Mouse (Mus musculus): ENCODE data around the gene Ttc7b. TPM values are rescaled to one million over a fixed set of nuclear protein-coding genes. Genes with fewer than 3 reads are reported as not detected.

The Ttc7b gene
- polyA plus RNA-seq (2012; fragmentation: generic; extraction: Trizol): 9.2 TPM
- long read RNA-seq, experiment 1, partial matches to known transcripts: 3 of 5 reads
- long read RNA-seq, experiment 1, other reads (novel, unspliced or antisense): 1 of 5 reads
- long read RNA-seq, experiment 2, partial matches to known transcripts: 3 of 7 reads
- long read RNA-seq, experiment 2, other reads (novel, unspliced or antisense): 2 of 7 reads

- peaks cover 4% of the 10 kb centered on the region for H3K79me2 ChIP-seq (ENCODE audit: control insufficient read depth, insufficient read depth)
- H3K36me3 ChIP-seq (ENCODE audit: control insufficient read depth, insufficient read depth): no peaks in the 10 kb centered on the region
- peak within 1 kb of the TSS; percentile 48 for H3K4me3 ChIP-seq (ENCODE audit: insufficient read depth, poor library complexity, severe bottlenecking)
- no peaks in the 10 kb centered on the region for H3K27me3 ChIP-seq (ENCODE audit: control insufficient read depth, insufficient read depth, insufficient read length)
- H3ac ChIP-seq (ENCODE audit: control insufficient read depth, insufficient read length, low read depth): peak within 1 kb of the TSS; percentile 88
- H3K79me3 ChIP-seq (ENCODE audit: low read depth): no peaks in the 10 kb centered on the region
- peak; percentile 90 for TF ChIP-seq CTCF (IDR thresholded peaks at IDR 0.05; ENCODE audit: control insufficient read depth, insufficient read depth, insufficient read length)
- no peak for TF ChIP-seq MYOG (IDR thresholded peaks at IDR 0.05; ENCODE audit: control insufficient read depth, extremely low read depth, insufficient read length)
- TF ChIP-seq USF1 (IDR thresholded peaks at IDR 0.05; ENCODE audit: low read depth): no peak
- no peak for TF ChIP-seq MAX (IDR thresholded peaks at IDR 0.05)
- TF ChIP-seq MYOD1 (IDR thresholded peaks at IDR 0.05; ENCODE audit: control insufficient read depth, insufficient read length, low read depth): no peak
- no peak for TF ChIP-seq FOSL1 (IDR thresholded peaks at IDR 0.05; ENCODE audit: insufficient read depth, low read length, poor library complexity, severe bottlenecking)
These were observed at the start of gene Ttc7b for GRCm38 (mm10) chr12:100520794-100521186. Gene Ttc7b (minus strand): TSS chr12:100520826.

DNA sequence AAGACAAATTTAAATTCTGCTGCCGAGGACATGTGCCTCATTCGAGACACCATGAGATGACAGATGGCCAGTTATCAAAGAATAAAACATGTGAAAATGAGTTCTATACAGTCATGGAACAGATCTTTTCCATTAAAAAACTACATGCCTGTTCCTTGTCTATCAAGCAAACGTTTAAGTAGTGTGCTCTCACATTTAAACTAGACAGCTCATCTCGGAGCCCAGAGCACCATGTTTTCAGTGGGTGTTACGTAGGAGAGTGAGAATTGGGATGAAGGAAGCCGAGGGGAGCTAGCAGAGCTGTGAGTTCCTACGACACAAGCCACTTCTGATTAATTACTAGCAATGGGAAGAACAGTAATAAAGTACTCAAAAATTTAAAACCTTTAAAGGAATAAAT is 48.2 kb upstream of the Ttc7b start:
- H3K79me2 ChIP-seq (ENCODE audit: control insufficient read depth, insufficient read depth): no peaks in the 10 kb centered on the region
- no peaks in the 10 kb centered on the region for H3K36me3 ChIP-seq (ENCODE audit: control insufficient read depth, insufficient read depth)
- no peak for TF ChIP-seq CTCF (IDR thresholded peaks at IDR 0.05; ENCODE audit: control insufficient read depth, insufficient read depth, insufficient read length)
- no peak for TF ChIP-seq MYOD1 (IDR thresholded peaks at IDR 0.05; ENCODE audit: control insufficient read depth, insufficient read length, low read depth)
- TF ChIP-seq FOSL1 (IDR thresholded peaks at IDR 0.05; ENCODE audit: insufficient read depth, low read length, poor library complexity, severe bottlenecking): no peak
- TF ChIP-seq MAX (IDR thresholded peaks at IDR 0.05): no peak
- no peak for TF ChIP-seq USF1 (IDR thresholded peaks at IDR 0.05; ENCODE audit: low read depth)
- no peak for TF ChIP-seq CEBPB (IDR thresholded peaks at IDR 0.05; ENCODE audit: low read depth)
- TF ChIP-seq MYOG (IDR thresholded peaks at IDR 0.05; ENCODE audit: control insufficient read depth, extremely low read depth, insufficient read length): no peak
- H3K27me3 ChIP-seq (ENCODE audit: control insufficient read depth, insufficient read depth, insufficient read length): no peaks in the 10 kb centered on the region
- H3ac ChIP-seq (ENCODE audit: control insufficient read depth, insufficient read length, low read depth): no peak overlapping the region
- H3K4me3 ChIP-seq (ENCODE audit: insufficient read depth, poor library complexity, severe bottlenecking): no peak overlapping the region
- no peaks in the 10 kb centered on the region for H3K79me3 ChIP-seq (ENCODE audit: low read depth)

- no peaks in the 10 kb centered on the region for H3K79me2 ChIP-seq (ENCODE audit: control insufficient read depth, insufficient read depth)
- no peaks in the 10 kb centered on the region for H3K27me3 ChIP-seq (ENCODE audit: control insufficient read depth, insufficient read depth, insufficient read length)
- H3ac ChIP-seq (ENCODE audit: control insufficient read depth, insufficient read length, low read depth): no peak overlapping the region
- TF ChIP-seq CEBPB (IDR thresholded peaks at IDR 0.05; ENCODE audit: low read depth) (no peak), USF1 (IDR thresholded peaks at IDR 0.05; ENCODE audit: low read depth) (no peak), MAX (IDR thresholded peaks at IDR 0.05) (no peak), CTCF (IDR thresholded peaks at IDR 0.05; ENCODE audit: control insufficient read depth, insufficient read depth, insufficient read length) (no peak), MYOD1 (IDR thresholded peaks at IDR 0.05; ENCODE audit: control insufficient read depth, insufficient read length, low read depth) (no peak), MYOG (IDR thresholded peaks at IDR 0.05; ENCODE audit: control insufficient read depth, extremely low read depth, insufficient read length) (no peak), FOSL1 (IDR thresholded peaks at IDR 0.05; ENCODE audit: insufficient read depth, low read length, poor library complexity, severe bottlenecking) (no peak)
- H3K36me3 ChIP-seq (ENCODE audit: control insufficient read depth, insufficient read depth): no peaks in the 10 kb centered on the region
- no peak overlapping the region for H3K4me3 ChIP-seq (ENCODE audit: insufficient read depth, poor library complexity, severe bottlenecking)
- no peaks in the 10 kb centered on the region for H3K79me3 ChIP-seq (ENCODE audit: low read depth)
These were observed 47.5 kb upstream of the Ttc7b start for GRCm38 (mm10) chr12:100568105-100568504.

DNA sequence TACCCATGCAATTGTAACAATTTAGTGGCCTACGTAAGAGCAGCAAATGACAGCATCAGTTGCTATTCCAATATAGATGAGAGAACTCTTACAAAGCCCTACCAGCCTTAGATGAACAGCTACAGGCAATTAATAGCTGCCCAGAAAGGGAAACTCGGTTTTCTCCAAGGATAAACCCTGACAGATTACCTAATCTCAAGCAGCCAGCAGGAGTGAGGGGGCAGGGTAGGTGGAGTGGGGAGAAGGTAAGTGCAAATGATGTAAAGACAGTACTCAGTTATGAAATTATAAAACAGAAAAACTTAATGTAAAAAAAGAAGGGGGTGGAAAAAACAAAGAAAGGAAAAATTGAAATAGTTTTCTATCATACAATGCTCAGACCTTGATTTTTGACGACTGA is 47.0 kb upstream of the Ttc7b start:
- TF ChIP-seq FOSL1 (IDR thresholded peaks at IDR 0.05; ENCODE audit: insufficient read depth, low read length, poor library complexity, severe bottlenecking) (no peak), MYOD1 (IDR thresholded peaks at IDR 0.05; ENCODE audit: control insufficient read depth, insufficient read length, low read depth) (no peak), MAX (IDR thresholded peaks at IDR 0.05) (no peak), CEBPB (IDR thresholded peaks at IDR 0.05; ENCODE audit: low read depth) (no peak), MYOG (IDR thresholded peaks at IDR 0.05; ENCODE audit: control insufficient read depth, extremely low read depth, insufficient read length) (no peak), USF1 (IDR thresholded peaks at IDR 0.05; ENCODE audit: low read depth) (no peak), CTCF (IDR thresholded peaks at IDR 0.05; ENCODE audit: control insufficient read depth, insufficient read depth, insufficient read length) (no peak)
- Histone ChIP-seq H3K79me2 (ENCODE audit: control insufficient read depth, insufficient read depth) (no peaks in the 10 kb centered on the region), H3K36me3 (ENCODE audit: control insufficient read depth, insufficient read depth) (no peaks in the 10 kb centered on the region), H3K4me3 (ENCODE audit: insufficient read depth, poor library complexity, severe bottlenecking) (no peak overlapping the region), H3K27me3 (ENCODE audit: control insufficient read depth, insufficient read depth, insufficient read length) (no peaks in the 10 kb centered on the region), H3K79me3 (ENCODE audit: low read depth) (no peaks in the 10 kb centered on the region), H3ac (ENCODE audit: control insufficient read depth, insufficient read length, low read depth) (no peak overlapping the region)

- no peaks in the 10 kb centered on the region for H3K79me3 ChIP-seq (ENCODE audit: low read depth)
- H3K36me3 ChIP-seq (ENCODE audit: control insufficient read depth, insufficient read depth): no peaks in the 10 kb centered on the region
- H3K27me3 ChIP-seq (ENCODE audit: control insufficient read depth, insufficient read depth, insufficient read length): no peaks in the 10 kb centered on the region
- no peaks in the 10 kb centered on the region for H3K79me2 ChIP-seq (ENCODE audit: control insufficient read depth, insufficient read depth)
- no peak for TF ChIP-seq MAX (IDR thresholded peaks at IDR 0.05)
- no peak for TF ChIP-seq USF1 (IDR thresholded peaks at IDR 0.05; ENCODE audit: low read depth)
- no peak for TF ChIP-seq CEBPB (IDR thresholded peaks at IDR 0.05; ENCODE audit: low read depth)
- TF ChIP-seq FOSL1 (IDR thresholded peaks at IDR 0.05; ENCODE audit: insufficient read depth, low read length, poor library complexity, severe bottlenecking): no peak
- no peak for TF ChIP-seq CTCF (IDR thresholded peaks at IDR 0.05; ENCODE audit: control insufficient read depth, insufficient read depth, insufficient read length)
- TF ChIP-seq MYOG (IDR thresholded peaks at IDR 0.05; ENCODE audit: control insufficient read depth, extremely low read depth, insufficient read length): no peak
- no peak for TF ChIP-seq MYOD1 (IDR thresholded peaks at IDR 0.05; ENCODE audit: control insufficient read depth, insufficient read length, low read depth)
- H3K4me3 ChIP-seq (ENCODE audit: insufficient read depth, poor library complexity, severe bottlenecking): no peak overlapping the region
- no peak overlapping the region for H3ac ChIP-seq (ENCODE audit: control insufficient read depth, insufficient read length, low read depth)
These were observed 33.0 kb upstream of the Ttc7b start for GRCm38 (mm10) chr12:100553675-100554074.

Measured in C2C12 (cell line).